Mouse (Mus musculus): ENCODE results near the gene Pik3r4. TPM values are rescaled to one million over a fixed set of nuclear protein-coding genes. Genes with fewer than 3 reads are reported as not detected.

Pik3r4 gene
- total RNA-seq (2023): 360 to 459 TPM (median 388 TPM) in 4 replicates

GRCm38 (mm10) chr9:105642460-105643371 is at the start of gene Pik3r4:
Pik3r4 (plus strand) TSS chr9:105642978.

Other genes starting within 250 kb of the Pik3r4 start
- 44.5 to 59.4 TPM (median 51.0 TPM) in 4 replicates for gene Aste1, start 247.6 kb upstream of the Pik3r4 start, total RNA-seq (2023)
- 0.45 to 0.49 TPM in 2 of 4 replicates, not detected in the others for gene Nek11, start 247.5 kb upstream of the Pik3r4 start, total RNA-seq (2023)
- 91.8 to 101 TPM (median 95.2 TPM) in 4 replicates for gene Atp2c1, start 115.7 kb upstream of the Pik3r4 start, total RNA-seq (2023)
- 0.09 to 0.27 TPM (median 0.16 TPM) in 3 of 4 replicates, not detected in the other for gene Col6a6, start 185.2 kb downstream of the Pik3r4 start, total RNA-seq (2023)

Data from B cell, adult 62 days (primary cell).